Mouse (Mus musculus): ENCODE measurements around the gene Fdxr. TPM values are rescaled to one million over a fixed set of nuclear protein-coding genes. Genes with fewer than 3 reads are reported as not detected.
A peak's percentile ranks its signal among the peaks of the same experiment; 100 is the strongest.

The Fdxr gene
- polyA plus RNA-seq (2016; fragmentation: Nextera tagmentation; extraction: Ambion mirVana): 17.6 and 18.1 TPM in 2 replicates

GRCm38 (mm10) chr11:115276780-115277603 lies at the start of gene Fdxr:
Gene Fdxr (minus strand): TSS chr11:115277050.
- Histone ChIP-seq H3K27ac (replicated peaks) (peak within 1 kb of the TSS; percentile 92), H3K4me1 (peaks cover 40% of the 10 kb centered on the region), H3K4me3 (peak within 1 kb of the TSS; percentile 85), H3K9me3 (no peaks in the 10 kb centered on the region), H3K27me3 (replicated peaks; ENCODE audit: low read depth, poor library complexity, severe bottlenecking) (no peaks in the 10 kb centered on the region; the same call in 1 of the 2 replicates), H3K36me3 (replicated peaks) (no peaks in the 10 kb centered on the region; the same call in 1 of the 2 replicates)
- DNase-seq (ENCODE audit: low spot score): peak; percentile 98
- WGBS: under 1% methylated on average over 42 of the region's 42 CpGs

GRCm38 (mm10) chr11:115323354-115323753 lies 46.5 kb upstream of the Fdxr start:
- H3K4me3 ChIP-seq: 0 out of 2 replicates have a peak overlapping the region, but pooled peaks have one; percentile 18
- 24% methylated on average over 32 of the region's 32 CpGs for WGBS
- no peak for DNase-seq (ENCODE audit: low spot score)

GRCm38 (mm10) chr11:115321906-115322693 lies 45.2 kb upstream of the Fdxr start, which contains the start of gene Ush1g:
Gene Ush1g (minus strand): TSS chr11:115322041.
- H3K4me3 ChIP-seq: peak within 1 kb of the TSS; percentile 28; the same call in 1 of the 2 replicates
- H3K36me3 ChIP-seq (replicated peaks): no peaks in the 10 kb centered on the region
- H3K4me1 ChIP-seq: peaks cover 40% of the 10 kb centered on the region
- no peak within 1 kb of the TSS for H3K27ac ChIP-seq (replicated peaks)
- peaks cover 97% of the 10 kb centered on the region for H3K27me3 ChIP-seq (replicated peaks; ENCODE audit: low read depth, poor library complexity, severe bottlenecking)
- H3K9me3 ChIP-seq: no peaks in the 10 kb centered on the region
- 5% methylated on average over 35 of the region's 35 CpGs for WGBS
- peak; percentile 91 for DNase-seq (ENCODE audit: low spot score)

More at GRCm38 (mm10) chr11:115323354-115323753, 46.5 kb upstream of the Fdxr start:
- H3K27ac ChIP-seq (replicated peaks): no peak overlapping the region
- H3K4me1 ChIP-seq: peaks cover 34% of the 10 kb centered on the region
- H3K36me3 ChIP-seq (replicated peaks): no peaks in the 10 kb centered on the region
- H3K9me3 ChIP-seq: no peaks in the 10 kb centered on the region
- H3K27me3 ChIP-seq (replicated peaks; ENCODE audit: low read depth, poor library complexity, severe bottlenecking): peaks cover 96% of the 10 kb centered on the region

GRCm38 (mm10) chr11:115319704-115320383 lies 43.0 kb upstream of the Fdxr start:
- DNase-seq (ENCODE audit: low spot score): no peak
- Histone ChIP-seq H3K27ac (replicated peaks) (no peak overlapping the region), H3K27me3 (replicated peaks; ENCODE audit: low read depth, poor library complexity, severe bottlenecking) (peaks cover 100% of the 10 kb centered on the region), H3K9me3 (no peaks in the 10 kb centered on the region), H3K4me1 (peaks cover 40% of the 10 kb centered on the region), H3K4me3 (no peak overlapping the region), H3K36me3 (replicated peaks) (no peaks in the 10 kb centered on the region)
- 7% methylated on average over 18 of the region's 18 CpGs for WGBS

GRCm38 (mm10) chr11:115318245-115319027 lies 41.6 kb upstream of the Fdxr start:
- H3K27me3 ChIP-seq (replicated peaks; ENCODE audit: low read depth, poor library complexity, severe bottlenecking): peaks cover 100% of the 10 kb centered on the region
- peaks cover 40% of the 10 kb centered on the region for H3K4me1 ChIP-seq
- H3K4me3 ChIP-seq: peak overlapping the region; percentile 21
- H3K27ac ChIP-seq (replicated peaks): no peak overlapping the region
- no peaks in the 10 kb centered on the region for H3K36me3 ChIP-seq (replicated peaks)
- WGBS: 4% methylated on average over 63 of the region's 63 CpGs
- DNase-seq (ENCODE audit: low spot score): peak; percentile 44
- H3K9me3 ChIP-seq: no peaks in the 10 kb centered on the region

- no peak for DNase-seq (ENCODE audit: low spot score)
- no peaks in the 10 kb centered on the region for H3K9me3 ChIP-seq
- peaks cover 100% of the 10 kb centered on the region for H3K27me3 ChIP-seq (replicated peaks; ENCODE audit: low read depth, poor library complexity, severe bottlenecking)
- WGBS: 58% methylated on average over 7 of the region's 7 CpGs
- peaks cover 35% of the 10 kb centered on the region for H3K4me1 ChIP-seq
- no peak overlapping the region for H3K4me3 ChIP-seq
- no peaks in the 10 kb centered on the region for H3K36me3 ChIP-seq (replicated peaks)
- H3K27ac ChIP-seq (replicated peaks): no peak overlapping the region
Observed at GRCm38 (mm10) chr11:115317204-115317603, 40.4 kb upstream of the Fdxr start.

- Histone ChIP-seq H3K27ac (replicated peaks) (no peak overlapping the region), H3K27me3 (replicated peaks; ENCODE audit: low read depth, poor library complexity, severe bottlenecking) (peaks cover 87% of the 10 kb centered on the region), H3K36me3 (replicated peaks) (no peaks in the 10 kb centered on the region), H3K4me1 (peaks cover 12% of the 10 kb centered on the region), H3K9me3 (no peaks in the 10 kb centered on the region), H3K4me3 (no peak overlapping the region)
- 39% methylated on average over 2 of the region's 2 CpGs for WGBS
- DNase-seq (ENCODE audit: low spot score): no peak
Observed at GRCm38 (mm10) chr11:115314249-115314648, 37.4 kb upstream of the Fdxr start.

GRCm38 (mm10) chr11:115308781-115309180 lies 31.9 kb upstream of the Fdxr start:
- WGBS: 72% methylated on average over 1 of the region's 1 CpGs
- H3K9me3 ChIP-seq: no peaks in the 10 kb centered on the region
- no peak overlapping the region for H3K4me3 ChIP-seq
- peaks cover 76% of the 10 kb centered on the region for H3K27me3 ChIP-seq (replicated peaks; ENCODE audit: low read depth, poor library complexity, severe bottlenecking)
- no peaks in the 10 kb centered on the region for H3K36me3 ChIP-seq (replicated peaks)
- H3K27ac ChIP-seq (replicated peaks): no peak overlapping the region
- DNase-seq (ENCODE audit: low spot score): no peak
- H3K4me1 ChIP-seq: peaks cover 11% of the 10 kb centered on the region

- 17% methylated on average over 8 of the region's 8 CpGs for WGBS
- Histone ChIP-seq H3K36me3 (replicated peaks) (no peaks in the 10 kb centered on the region), H3K27me3 (replicated peaks; ENCODE audit: low read depth, poor library complexity, severe bottlenecking) (peaks cover 57% of the 10 kb centered on the region), H3K27ac (replicated peaks) (peak within 1 kb of the TSS; percentile 10; the same call in 1 of the 2 replicates), H3K9me3 (no peaks in the 10 kb centered on the region), H3K4me1 (peaks cover 11% of the 10 kb centered on the region), H3K4me3 (no peak within 1 kb of the TSS)
- no peak for DNase-seq (ENCODE audit: low spot score)
Observed at GRCm38 (mm10) chr11:115306863-115307262, 30.0 kb upstream of the Fdxr start, which contains the start of gene Otop2. Gene Otop2 (plus strand): TSS chr11:115307163.

- Histone ChIP-seq H3K27ac (replicated peaks) (no peak overlapping the region), H3K4me3 (no peak overlapping the region), H3K9me3 (0 out of 2 replicates have a peak, but pooled peaks cover 3% of the 10 kb centered on the region), H3K36me3 (replicated peaks) (no peaks in the 10 kb centered on the region), H3K4me1 (peaks cover 11% of the 10 kb centered on the region), H3K27me3 (replicated peaks; ENCODE audit: low read depth, poor library complexity, severe bottlenecking) (peaks cover 53% of the 10 kb centered on the region)
- 73% methylated on average over 8 of the region's 8 CpGs for WGBS
- no peak for DNase-seq (ENCODE audit: low spot score)
Observed at GRCm38 (mm10) chr11:115303167-115303566, 26.3 kb upstream of the Fdxr start.

GRCm38 (mm10) chr11:115301351-115301750 lies 24.5 kb upstream of the Fdxr start:
- H3K4me3 ChIP-seq: no peak overlapping the region
- no peak overlapping the region for H3K27ac ChIP-seq (replicated peaks)
- H3K36me3 ChIP-seq (replicated peaks): no peaks in the 10 kb centered on the region
- WGBS: 90% methylated on average over 2 of the region's 2 CpGs
- H3K4me1 ChIP-seq: peaks cover 17% of the 10 kb centered on the region
- 0 out of 2 replicates have a peak, but pooled peaks cover 3% of the 10 kb centered on the region for H3K9me3 ChIP-seq
- peaks cover 53% of the 10 kb centered on the region for H3K27me3 ChIP-seq (replicated peaks; ENCODE audit: low read depth, poor library complexity, severe bottlenecking)
- DNase-seq (ENCODE audit: low spot score): no peak
